Mouse (Mus musculus): ENCODE measurements at regions not wholly inside any gene's neighbourhood (a gene's known extent, or its start where the extent isn't known, plus 50 kb on each side); places are given as distances from the start of the nearest gene placed in this dataset.

GRCm38 (mm10) chr4:53386309-53386708, 53.9 kb upstream of the Slc44a1 start:
- DNase-seq (ENCODE audit: low spot score in 2 of 2): peak; percentile 63 to 83

GRCm38 (mm10) chr4:53384761-53385160, 55.5 kb upstream of the Slc44a1 start:
- DNase-seq (ENCODE audit: low spot score in 2 of 2): peak; percentile 59 to 93

- DNase-seq (ENCODE audit: low spot score in 2 of 2): no peak
Measured at GRCm38 (mm10) chr4:53384104-53384503, 56.1 kb upstream of the Slc44a1 start.

GRCm38 (mm10) chr4:53382012-53382411, 58.2 kb upstream of the Slc44a1 start:
- DNase-seq (ENCODE audit: low spot score in 2 of 2): no peak

- no peak for DNase-seq (ENCODE audit: low spot score in 2 of 2)
Measured at GRCm38 (mm10) chr4:53379855-53380254, 60.4 kb upstream of the Slc44a1 start.

- DNase-seq (ENCODE audit: low spot score in 2 of 2): no peak
Measured at GRCm38 (mm10) chr4:53376995-53377394, 63.2 kb upstream of the Slc44a1 start.

GRCm38 (mm10) chr4:53356374-53356773, 83.8 kb upstream of the Slc44a1 start:
- peak; percentile 12 to 57 for DNase-seq (ENCODE audit: low spot score in 2 of 2)

GRCm38 (mm10) chr4:53354961-53355360, 85.3 kb upstream of the Slc44a1 start:
- peak; percentile 13 to 58 for DNase-seq (ENCODE audit: low spot score in 2 of 2)

- no peak for DNase-seq (ENCODE audit: low spot score in 2 of 2)
Measured at GRCm38 (mm10) chr4:53353399-53354090, 86.7 kb upstream of the Slc44a1 start.

- no peak for DNase-seq (ENCODE audit: low spot score in 2 of 2)
Measured at GRCm38 (mm10) chr4:53351104-53351607, 89.1 kb upstream of the Slc44a1 start.

GRCm38 (mm10) chr4:53345346-53345745, 94.9 kb upstream of the Slc44a1 start:
- no peak for DNase-seq (ENCODE audit: low spot score in 2 of 2)

GRCm38 (mm10) chr4:53344546-53344945, 95.7 kb upstream of the Slc44a1 start:
- DNase-seq (ENCODE audit: low spot score in 2 of 2): no peak

GRCm38 (mm10) chr4:53341181-53341580, 99.0 kb upstream of the Slc44a1 start:
- no peak for DNase-seq (ENCODE audit: low spot score in 2 of 2)

GRCm38 (mm10) chr4:53340021-53340667, 100.1 kb upstream of the Slc44a1 start:
- no peak for DNase-seq (ENCODE audit: low spot score in 2 of 2)

GRCm38 (mm10) chr4:53339125-53340020, 100.8 kb upstream of the Slc44a1 start:
- no peak for DNase-seq (ENCODE audit: low spot score in 2 of 2)

GRCm38 (mm10) chr4:53338479-53338878, 101.7 kb upstream of the Slc44a1 start:
- no peak for DNase-seq (ENCODE audit: low spot score in 2 of 2)

GRCm38 (mm10) chr4:53337784-53338183, 102.4 kb upstream of the Slc44a1 start:
- DNase-seq (ENCODE audit: low spot score in 2 of 2): no peak

GRCm38 (mm10) chr4:53327382-53328165, 112.6 kb upstream of the Slc44a1 start:
- no peak for DNase-seq (ENCODE audit: low spot score in 2 of 2)

GRCm38 (mm10) chr4:53323838-53324237, 116.4 kb upstream of the Slc44a1 start:
- DNase-seq (ENCODE audit: low spot score in 2 of 2): no peak

GRCm38 (mm10) chr4:53323195-53323594, 117.0 kb upstream of the Slc44a1 start:
- no peak for DNase-seq (ENCODE audit: low spot score in 2 of 2)

- DNase-seq (ENCODE audit: low spot score in 2 of 2): no peak
Measured at GRCm38 (mm10) chr4:53322484-53322883, 117.7 kb upstream of the Slc44a1 start.
